Mouse (Mus musculus) neural tube, embryonic 13.5 days (tissue): Measurements from ENCODE around the gene Defb28. TPM values are rescaled to one million over a fixed set of nuclear protein-coding genes. Genes with fewer than 3 reads are reported as not detected.

Source experiments
- ATAC-seq: fragments of 200-750 bp; cut with Nextera tagmentation; 2 replicates; pipeline ENCODE4 v1.8.0; 2017; ENCODE audit warnings: low read depth, mild to moderate bottlenecking, moderate TSS enrichment, moderate library complexity
- H3K27ac ChIP-seq: fragments of 300-500 bp; sonication (generic); replicated peaks from 2 replicates; pipeline ENCODE4 v1.5.1; 2015; ENCODE audit warnings: moderate library complexity, mild to moderate bottlenecking, inconsistent platforms
- H3K27me3 ChIP-seq: fragments of 300-500 bp; sonication (generic); 2 replicates; pipeline ENCODE4 v1.6.1; 2015; ENCODE audit warnings: mild to moderate bottlenecking, inconsistent platforms
- H3K36me3 ChIP-seq: fragments of 300-500 bp; sonication (generic); 2 replicates; pipeline ENCODE4 v1.6.1; 2015; ENCODE audit warnings: mild to moderate bottlenecking, inconsistent platforms
- H3K4me1 ChIP-seq: fragments of 300-500 bp; sonication (generic); replicated peaks from 2 replicates; pipeline ENCODE4 v1.6.1; 2015; ENCODE audit warnings: inconsistent platforms
- H3K4me2 ChIP-seq: fragments of 300-500 bp; sonication (generic); 2 replicates; pipeline ENCODE4 v1.6.1; 2015; ENCODE audit warnings: inconsistent platforms, mild to moderate bottlenecking, moderate library complexity
- H3K4me3 ChIP-seq: fragments of 300-500 bp; sonication (generic); 2 replicates; pipeline ENCODE4 v1.5.1; 2015; ENCODE audit warnings: mild to moderate bottlenecking, inconsistent platforms
- H3K9ac ChIP-seq: fragments of 300-500 bp; sonication (generic); 2 replicates; pipeline ENCODE4 v1.6.1; 2015; ENCODE audit warnings: moderate library complexity, mild to moderate bottlenecking, inconsistent platforms
- H3K9me3 ChIP-seq: fragments of 300-500 bp; sonication (generic); 2 replicates; pipeline ENCODE4 v1.6.1; 2016; ENCODE audit warnings: inconsistent platforms
- WGBS: fragments of 180-500 bp; shearing (Covaris S2); methylation state at CpG from one replicate; pipeline ENCODE4 v1.1.7; 2015; 5-methylcytosine and 5-hydroxymethylcytosine counted together
- polyA plus RNA-seq: library from polyadenylated mRNA; unstranded; fragments of >200 nt; fragmentation: Nextera tagmentation; extraction: Ambion mirVana; gene quantifications from 2 replicates; pipeline ENCODE4 v1.2.1, GENCODE M21; 2015

Gene Defb28
- polyA plus RNA-seq = not detected in 2 replicates

GRCm38 (mm10) chr2:152517981-152518380 lies at the start of gene Defb28:
Gene Defb28, plus strand, starts transcription at chr2:152518255.
- WGBS = 75% methylated on average over 4 of the region's 4 CpGs

DNA sequence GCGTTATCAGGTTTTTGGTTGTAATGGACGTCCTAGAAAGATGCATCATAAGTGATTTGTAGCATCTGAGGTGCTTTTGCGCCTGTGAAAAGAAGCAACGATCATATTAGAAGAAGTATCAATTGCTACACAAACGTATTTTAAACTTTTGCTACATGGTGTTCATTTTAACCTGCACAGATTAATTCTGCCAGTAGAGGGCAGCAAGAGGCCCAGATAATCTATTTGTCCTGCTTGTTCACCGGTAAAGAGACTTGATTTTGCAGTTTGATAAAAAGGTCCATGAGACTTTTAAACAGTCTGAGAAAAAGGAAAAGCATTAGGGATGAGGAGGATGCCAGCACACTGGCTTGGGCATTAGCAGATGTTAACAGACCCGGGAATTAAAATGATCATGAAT lies 47.1 kb upstream of the Defb28 start:
- Histone ChIP-seq H3K9ac (no peak overlapping the region), H3K27ac (no peak overlapping the region), H3K4me3 (no peak overlapping the region), H3K9me3 (no peaks in the 10 kb centered on the region), H3K4me1 (no peaks in the 10 kb centered on the region), H3K27me3 (no peaks in the 10 kb centered on the region), H3K36me3 (no peaks in the 10 kb centered on the region), H3K4me2 (no peak overlapping the region)
- WGBS = 37% methylated on average over 7 of the region's 7 CpGs
- ATAC-seq = no peak

More at GRCm38 (mm10) chr2:152517981-152518380, at the start of gene Defb28:
- no peaks in the 10 kb centered on the region for H3K9me3 ChIP-seq
- ATAC-seq = no peak
- H3K9ac ChIP-seq = no peak within 1 kb of the TSS
- H3K4me3 ChIP-seq = no peak within 1 kb of the TSS
- no peak within 1 kb of the TSS for H3K4me2 ChIP-seq
- no peaks in the 10 kb centered on the region for H3K27me3 ChIP-seq
- no peak within 1 kb of the TSS for H3K27ac ChIP-seq
- no peaks in the 10 kb centered on the region for H3K36me3 ChIP-seq
- no peaks in the 10 kb centered on the region for H3K4me1 ChIP-seq

DNA sequence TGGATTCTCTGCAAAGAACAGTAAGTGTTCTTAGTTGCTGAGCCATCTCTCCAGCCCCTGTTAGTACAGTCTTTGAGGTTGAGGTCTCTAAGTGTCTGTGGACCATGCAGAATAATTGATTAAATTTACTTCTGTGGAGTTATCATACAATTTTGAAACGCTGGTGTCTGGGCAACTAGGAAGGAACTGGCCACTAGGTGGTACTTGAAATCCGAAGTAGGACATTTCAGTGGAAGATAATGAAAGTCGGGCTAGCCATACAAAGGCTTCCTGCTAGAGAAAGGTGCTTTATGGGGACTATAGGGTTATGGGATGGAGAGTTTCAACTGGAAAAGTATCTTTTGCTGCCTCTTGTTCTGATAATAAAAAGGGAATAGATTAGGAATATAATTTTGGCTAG lies 45.6 kb upstream of the Defb28 start:
- H3K4me2 ChIP-seq = no peak overlapping the region
- no peak overlapping the region for H3K4me3 ChIP-seq
- H3K36me3 ChIP-seq = no peaks in the 10 kb centered on the region
- no peaks in the 10 kb centered on the region for H3K4me1 ChIP-seq
- WGBS = 31% methylated on average over 3 of the region's 3 CpGs
- no peaks in the 10 kb centered on the region for H3K9me3 ChIP-seq
- no peak overlapping the region for H3K9ac ChIP-seq
- H3K27ac ChIP-seq = no peak overlapping the region
- no peaks in the 10 kb centered on the region for H3K27me3 ChIP-seq
- ATAC-seq = no peak

DNA sequence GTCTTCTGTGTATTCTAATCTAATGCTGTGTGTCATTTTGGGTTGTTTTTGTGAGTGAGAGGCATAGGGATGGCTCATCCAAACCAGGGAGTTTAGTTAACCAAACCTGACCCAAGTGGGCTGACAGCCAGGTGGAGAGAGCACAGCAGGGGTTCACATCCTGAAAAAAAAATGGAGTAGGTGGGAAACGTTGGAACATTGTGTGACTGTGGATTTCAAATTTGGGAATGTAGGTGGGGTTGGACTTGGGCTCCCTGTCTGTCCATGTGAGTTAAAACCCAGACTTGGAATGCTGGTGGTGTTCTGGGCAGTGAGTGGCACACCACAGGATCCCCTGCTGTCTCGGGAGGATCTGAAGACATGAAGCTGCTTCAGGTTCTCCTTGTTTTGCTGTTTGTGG lies 41.3 kb upstream of the Defb28 start, which contains the start of gene Defb20:
Gene Defb20 (plus strand): TSS at position 301 of the 400 bp plus-strand sequence.
- Histone ChIP-seq H3K36me3 (no peaks in the 10 kb centered on the region), H3K4me1 (no peaks in the 10 kb centered on the region), H3K27me3 (no peaks in the 10 kb centered on the region), H3K4me2 (no peak within 1 kb of the TSS), H3K9ac (no peak within 1 kb of the TSS), H3K4me3 (no peak within 1 kb of the TSS), H3K27ac (no peak within 1 kb of the TSS), H3K9me3 (0 out of 2 replicates have a peak, but pooled peaks cover 2% of the 10 kb centered on the region)
- WGBS = 66% methylated on average over 2 of the region's 2 CpGs
- ATAC-seq = no peak

- Histone ChIP-seq H3K27me3 (no peaks in the 10 kb centered on the region), H3K4me1 (no peaks in the 10 kb centered on the region), H3K36me3 (no peaks in the 10 kb centered on the region), H3K4me3 (no peak overlapping the region), H3K9ac (no peak overlapping the region), H3K27ac (no peak overlapping the region), H3K4me2 (no peak overlapping the region), H3K9me3 (0 out of 2 replicates have a peak, but pooled peaks cover 2% of the 10 kb centered on the region)
- no peak for ATAC-seq
- WGBS = 92% methylated on average over 3 of the region's 3 CpGs
Measured at GRCm38 (mm10) chr2:152480881-152481280, 37.2 kb upstream of the Defb28 start.

GRCm38 (mm10) chr2:152481726-152482125 lies 36.3 kb upstream of the Defb28 start:
- 0 out of 2 replicates have a peak, but pooled peaks cover 2% of the 10 kb centered on the region for H3K9me3 ChIP-seq
- H3K4me1 ChIP-seq = no peaks in the 10 kb centered on the region
- 89% methylated on average over 7 of the region's 7 CpGs for WGBS
- no peak for ATAC-seq
- H3K36me3 ChIP-seq = no peaks in the 10 kb centered on the region
- no peak overlapping the region for H3K4me3 ChIP-seq
- no peaks in the 10 kb centered on the region for H3K27me3 ChIP-seq
- H3K4me2 ChIP-seq = no peak overlapping the region
- H3K9ac ChIP-seq = no peak overlapping the region
- H3K27ac ChIP-seq = no peak overlapping the region

DNA sequence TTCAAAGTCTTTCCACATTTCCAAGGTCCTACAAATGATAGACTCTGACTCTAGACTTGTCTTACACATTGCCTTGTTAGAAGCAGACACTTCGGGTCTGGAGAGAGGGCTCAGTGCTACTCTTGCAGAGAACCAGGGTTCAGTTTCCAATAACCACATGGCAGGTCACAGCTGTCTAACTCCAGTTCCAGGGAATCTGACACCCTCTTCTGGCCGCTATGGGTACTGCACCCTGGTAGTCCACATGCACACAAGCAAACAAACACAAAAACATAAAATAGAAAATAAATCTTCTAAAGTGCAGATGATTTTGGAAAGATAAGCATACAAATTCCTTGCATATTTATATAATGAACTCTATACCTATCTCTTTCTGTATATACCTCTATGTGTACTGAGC lies 31.0 kb upstream of the Defb28 start:
- ATAC-seq = no peak
- 75% methylated on average over 2 of the region's 2 CpGs for WGBS
- no peak overlapping the region for H3K27ac ChIP-seq
- H3K27me3 ChIP-seq = no peaks in the 10 kb centered on the region
- no peak overlapping the region for H3K4me2 ChIP-seq
- H3K4me3 ChIP-seq = no peak overlapping the region
- no peaks in the 10 kb centered on the region for H3K36me3 ChIP-seq
- H3K4me1 ChIP-seq = no peaks in the 10 kb centered on the region
- H3K9me3 ChIP-seq = no peaks in the 10 kb centered on the region
- no peak overlapping the region for H3K9ac ChIP-seq

GRCm38 (mm10) chr2:152490038-152490437 lies 28.0 kb upstream of the Defb28 start, which contains the start of gene Defb22:
Gene Defb22, minus strand, starts transcription at chr2:152490138.
- no peak within 1 kb of the TSS for H3K4me2 ChIP-seq
- H3K36me3 ChIP-seq = no peaks in the 10 kb centered on the region
- ATAC-seq = no peak
- no peak within 1 kb of the TSS for H3K27ac ChIP-seq
- no peaks in the 10 kb centered on the region for H3K4me1 ChIP-seq
- no peaks in the 10 kb centered on the region for H3K9me3 ChIP-seq
- H3K9ac ChIP-seq = no peak within 1 kb of the TSS
- no peak within 1 kb of the TSS for H3K4me3 ChIP-seq
- no peaks in the 10 kb centered on the region for H3K27me3 ChIP-seq

DNA sequence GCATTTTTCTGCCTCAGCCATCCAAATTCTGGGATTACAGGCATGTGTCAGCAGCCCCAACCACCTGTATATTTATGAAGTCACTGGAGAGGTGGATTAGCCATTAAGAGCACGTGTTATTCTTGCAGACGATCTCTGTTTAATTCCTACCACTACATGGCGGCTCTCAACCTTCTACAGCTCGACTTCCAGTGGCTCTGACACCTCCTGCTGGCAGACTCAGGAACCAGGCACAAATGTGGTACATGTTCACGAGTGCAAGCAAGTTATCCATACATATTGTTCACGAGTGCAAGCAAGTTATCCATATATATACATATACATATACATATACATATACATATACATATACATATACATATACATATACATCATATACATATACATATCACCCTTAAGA lies 24.9 kb upstream of the Defb28 start:
- ATAC-seq = no peak
- no peaks in the 10 kb centered on the region for H3K27me3 ChIP-seq
- 76% methylated on average over 6 of the region's 6 CpGs for WGBS
- no peaks in the 10 kb centered on the region for H3K4me1 ChIP-seq
- no peak overlapping the region for H3K9ac ChIP-seq
- no peak overlapping the region for H3K27ac ChIP-seq
- no peaks in the 10 kb centered on the region for H3K36me3 ChIP-seq
- no peak overlapping the region for H3K4me2 ChIP-seq
- H3K9me3 ChIP-seq = no peaks in the 10 kb centered on the region
- H3K4me3 ChIP-seq = no peak overlapping the region

DNA sequence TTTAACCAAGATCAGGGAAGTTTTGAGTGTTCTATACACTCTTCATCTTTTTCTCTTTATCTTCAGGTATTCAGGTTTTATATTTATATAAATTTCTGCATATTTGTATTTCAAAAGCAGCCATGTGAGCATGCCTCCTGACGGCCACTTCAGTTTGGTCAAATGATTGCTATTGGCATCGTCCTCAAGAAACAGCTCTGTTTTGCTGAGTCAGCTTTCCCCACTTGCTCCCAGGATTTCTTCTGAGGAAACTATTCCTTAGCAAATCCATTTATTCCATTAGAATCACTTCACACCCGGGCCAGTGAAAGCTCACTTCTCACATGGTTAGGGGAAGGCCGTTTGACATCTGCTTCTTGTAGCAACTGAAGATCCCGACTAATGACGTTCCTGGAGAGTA lies 20.0 kb upstream of the Defb28 start:
- 84% methylated on average over 6 of the region's 6 CpGs for WGBS
- Histone ChIP-seq H3K4me3 (no peak overlapping the region), H3K36me3 (no peaks in the 10 kb centered on the region), H3K9ac (no peak overlapping the region), H3K27ac (no peak overlapping the region), H3K4me1 (no peaks in the 10 kb centered on the region), H3K27me3 (no peaks in the 10 kb centered on the region), H3K9me3 (no peaks in the 10 kb centered on the region), H3K4me2 (no peak overlapping the region)
- ATAC-seq = no peak

DNA sequence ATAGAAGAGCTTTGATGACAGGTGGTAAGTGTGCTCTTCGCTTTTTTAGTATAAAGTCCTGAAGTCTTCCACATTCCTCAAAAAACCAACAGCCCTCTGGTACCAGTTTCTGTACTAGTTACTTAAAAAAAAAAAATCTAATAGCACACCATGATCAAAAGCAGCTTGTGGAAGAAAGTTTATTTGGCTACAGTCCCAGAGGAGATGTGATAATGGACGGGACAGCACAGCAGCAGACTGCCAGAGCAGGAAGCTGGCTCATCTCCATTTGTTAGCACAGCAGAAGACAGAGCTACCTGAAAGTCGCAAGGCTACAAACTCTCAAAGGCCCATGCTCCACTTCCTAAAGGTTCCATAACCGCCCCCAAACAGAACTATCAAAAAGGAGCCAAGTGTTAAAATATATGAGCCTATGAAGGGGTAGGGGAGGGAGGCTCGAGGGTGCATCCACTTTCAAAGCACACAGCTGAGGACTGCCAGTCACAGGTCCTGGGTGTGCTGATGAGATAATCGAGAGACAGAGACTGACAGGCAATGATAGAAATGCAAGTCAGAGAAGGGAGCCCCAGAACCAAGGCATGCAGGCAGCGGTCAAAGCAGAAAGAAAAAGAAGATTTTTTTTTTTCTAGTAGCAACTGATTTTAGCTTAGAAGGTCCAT lies 17.7 kb upstream of the Defb28 start:
- H3K4me2 ChIP-seq = no peak overlapping the region
- no peaks in the 10 kb centered on the region for H3K27me3 ChIP-seq
- no peak overlapping the region for H3K4me3 ChIP-seq
- ATAC-seq = no peak
- no peaks in the 10 kb centered on the region for H3K4me1 ChIP-seq
- no peaks in the 10 kb centered on the region for H3K36me3 ChIP-seq
- H3K9ac ChIP-seq = no peak overlapping the region
- WGBS = 79% methylated on average over 7 of the region's 7 CpGs
- no peak overlapping the region for H3K27ac ChIP-seq
- no peaks in the 10 kb centered on the region for H3K9me3 ChIP-seq

DNA sequence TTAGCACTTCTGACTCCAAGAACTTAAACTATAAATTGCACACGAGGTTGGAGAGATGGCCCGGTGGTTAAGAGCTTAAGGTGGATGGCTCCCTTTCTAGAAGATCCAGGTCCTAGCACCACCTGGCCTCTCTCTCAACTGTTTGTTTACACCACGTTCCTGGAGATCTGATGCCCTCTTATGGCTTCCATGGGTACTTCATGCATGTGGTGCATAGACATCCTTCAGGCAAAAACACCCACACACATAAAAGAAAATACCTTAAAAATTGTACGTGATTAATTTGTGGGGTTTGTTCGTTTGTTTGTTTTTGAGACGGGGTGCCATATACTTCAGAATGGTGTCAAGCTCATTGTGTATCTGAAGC lies 17.2 kb upstream of the Defb28 start:
- no peak overlapping the region for H3K4me3 ChIP-seq

DNA sequence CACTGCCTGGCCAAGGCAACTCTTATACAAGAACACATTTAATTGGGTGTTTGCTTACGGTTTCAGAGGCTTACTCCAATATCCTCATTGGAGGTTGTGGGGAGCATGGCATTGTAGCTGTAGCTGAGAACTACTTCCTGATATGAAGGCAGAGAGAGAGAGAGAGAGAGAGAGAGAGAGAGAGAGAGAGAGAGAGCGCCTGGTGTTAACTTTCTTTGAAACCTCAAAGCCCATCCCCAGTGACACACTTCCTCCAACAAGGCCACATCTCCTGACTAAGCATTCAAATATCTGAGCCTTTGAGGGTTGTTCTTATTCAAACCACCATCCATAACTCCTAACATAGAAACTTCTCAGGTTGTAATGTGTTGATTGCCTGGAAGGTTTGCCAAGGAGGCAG lies 14.1 kb upstream of the Defb28 start:
- H3K4me2 ChIP-seq = no peak overlapping the region
- no peaks in the 10 kb centered on the region for H3K27me3 ChIP-seq
- no peak for ATAC-seq
- H3K9me3 ChIP-seq = no peaks in the 10 kb centered on the region
- no peaks in the 10 kb centered on the region for H3K4me1 ChIP-seq
- no peak overlapping the region for H3K9ac ChIP-seq
- H3K4me3 ChIP-seq = no peak overlapping the region
- no peaks in the 10 kb centered on the region for H3K36me3 ChIP-seq
- no peak overlapping the region for H3K27ac ChIP-seq
- WGBS = 85% methylated on average over 2 of the region's 2 CpGs

More for the DNA sequence above, 17.2 kb upstream of the Defb28 start:
- WGBS = 81% methylated on average over 6 of the region's 6 CpGs
- H3K27me3 ChIP-seq = no peaks in the 10 kb centered on the region
- ATAC-seq = no peak
- H3K36me3 ChIP-seq = no peaks in the 10 kb centered on the region
- no peak overlapping the region for H3K9ac ChIP-seq
- H3K4me2 ChIP-seq = no peak overlapping the region
- H3K4me1 ChIP-seq = no peaks in the 10 kb centered on the region
- no peaks in the 10 kb centered on the region for H3K9me3 ChIP-seq
- H3K27ac ChIP-seq = no peak overlapping the region
